Mouse (Mus musculus) heart, postnatal 0 days (tissue): ENCODE measurements at regions not wholly inside any gene's neighbourhood (a gene's known extent, or its start where the extent isn't known, plus 50 kb on each side); places are given as distances from the start of the nearest gene placed in this dataset.

Experiments
- ATAC-seq: fragments of 200-750 bp; cut with Nextera tagmentation; 2 replicates; pipeline ENCODE4 v1.8.0; 2017; ENCODE audit warnings: low read depth, moderate number of reproducible peaks, moderate library complexity; ENCODE audit not compliant: insufficient read depth
- DNase-seq: peaks from one replicate; pipeline ENCODE4 v3.0.0-alpha.2; 2016; ENCODE audit warnings: low spot score
- H3K27ac ChIP-seq: fragments of 300-500 bp; sonication (generic); 2 replicates; pipeline ENCODE4 v1.5.1; 2014; ENCODE audit warnings: low read depth, mild to moderate bottlenecking
- H3K27me3 ChIP-seq: fragments of 300-500 bp; sonication (generic); 2 replicates; pipeline ENCODE4 v1.6.1; 2014; ENCODE audit warnings: low read length, mixed read lengths; ENCODE audit not compliant: control insufficient read depth, insufficient read depth
- H3K36me3 ChIP-seq: fragments of 300-500 bp; sonication (generic); replicated peaks from 2 replicates; pipeline ENCODE4 v1.6.1; 2014; ENCODE audit warnings: low read length, mixed read lengths; ENCODE audit not compliant: control insufficient read depth, insufficient read depth
- H3K4me1 ChIP-seq: fragments of 300-500 bp; sonication (generic); 2 replicates; pipeline ENCODE4 v1.6.1; 2014; ENCODE audit warnings: antibody characterized with exemption; ENCODE audit not compliant: control insufficient read depth, insufficient read depth
- H3K4me2 ChIP-seq: fragments of 300-500 bp; sonication (generic); 2 replicates; pipeline ENCODE4 v1.6.1; 2014; ENCODE audit warnings: low read depth, mild to moderate bottlenecking, low read length, moderate library complexity
- H3K4me3 ChIP-seq: fragments of 300-500 bp; sonication (generic); 2 replicates; pipeline ENCODE4 v1.5.1; 2014; ENCODE audit warnings: low read depth, low read length
- H3K9ac ChIP-seq: fragments of 300-500 bp; sonication (generic); replicated peaks from 2 replicates; pipeline ENCODE4 v1.6.1; 2014; ENCODE audit warnings: low read depth, low read length, mixed read lengths
- H3K9me3 ChIP-seq: fragments of 300-500 bp; sonication (generic); replicated peaks from 2 replicates; pipeline ENCODE4 v1.6.1; 2016; ENCODE audit warnings: low read length; ENCODE audit not compliant: control insufficient read depth
- CTCF ChIP-seq: IDR thresholded peaks from 2 replicates; pipeline ENCODE4 v1.5.1; 2016; ENCODE audit warnings: antibody characterized with exemption, control low read depth, low read depth
- EP300 ChIP-seq: IDR thresholded peaks from 2 replicates; pipeline ENCODE4 v1.6.1; 2016; ENCODE audit warnings: antibody characterized with exemption, low read depth
- WGBS: fragments of 180-500 bp; shearing (Covaris S2); extraction: QIAGEN DNeasy Blood & Tissue Kit; methylation state at CpG from one replicate; pipeline ENCODE4 v1.1.7; 2014; 5-methylcytosine and 5-hydroxymethylcytosine counted together

DNA sequence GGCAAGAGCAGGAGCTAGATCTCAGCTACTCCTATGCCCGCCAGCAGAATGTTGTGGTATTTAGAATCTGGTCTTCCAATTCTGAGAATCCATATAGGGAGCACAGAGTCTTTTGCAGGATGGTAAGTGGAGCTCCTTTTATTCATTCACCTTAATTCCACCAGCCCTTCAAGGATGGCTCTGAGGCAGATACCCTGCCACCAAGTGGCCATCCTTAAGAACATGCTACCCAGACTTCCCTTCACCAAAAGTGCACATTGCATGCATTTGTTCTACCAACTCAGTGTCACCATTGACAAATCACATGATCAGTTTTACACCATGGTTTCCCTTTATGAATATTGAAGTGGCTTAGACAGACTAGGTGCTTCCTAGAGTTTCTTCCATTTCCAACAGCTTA, 186.1 kb upstream of the Cd180 start:
- Histone ChIP-seq H3K9ac (no peak overlapping the region), H3K27ac (no peak overlapping the region), H3K36me3 (no peaks in the 10 kb centered on the region), H3K27me3 (no peaks in the 10 kb centered on the region), H3K4me3 (no peak overlapping the region), H3K9me3 (no peaks in the 10 kb centered on the region), H3K4me1 (no peaks in the 10 kb centered on the region), H3K4me2 (no peak overlapping the region)
- no peak for TF ChIP-seq EP300
- TF ChIP-seq CTCF, result peak; percentile 46
- no peak for DNase-seq
- ATAC-seq, result no peak
- WGBS, result 69% methylated on average over 1 of the region's 1 CpGs

DNA sequence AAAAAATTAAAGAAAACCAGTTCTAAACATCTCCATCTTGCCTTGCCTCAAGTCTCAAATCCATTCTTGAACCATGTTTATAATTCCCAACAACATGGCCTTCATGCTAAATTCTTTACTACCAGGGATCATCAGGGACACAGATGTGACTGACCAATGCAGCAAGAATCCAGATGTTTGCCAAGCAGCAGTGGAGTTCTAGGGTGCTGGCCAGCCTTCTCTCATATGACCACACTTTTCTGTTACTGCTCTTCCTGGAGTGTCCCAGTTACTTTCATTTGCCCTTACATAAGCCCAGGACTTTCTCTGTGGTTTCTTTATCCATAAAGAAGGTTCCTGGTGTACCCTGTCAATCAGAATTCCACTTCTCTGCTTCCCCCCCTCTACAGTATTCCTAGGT, 185.4 kb upstream of the Cd180 start:
- DNase-seq, result no peak
- no peak for ATAC-seq
- TF ChIP-seq EP300 (no peak), CTCF (no peak)
- Histone ChIP-seq H3K4me1 (no peaks in the 10 kb centered on the region), H3K9ac (no peak overlapping the region), H3K27ac (no peak overlapping the region), H3K27me3 (no peaks in the 10 kb centered on the region), H3K36me3 (no peaks in the 10 kb centered on the region), H3K4me3 (no peak overlapping the region), H3K4me2 (no peak overlapping the region), H3K9me3 (no peaks in the 10 kb centered on the region)

DNA sequence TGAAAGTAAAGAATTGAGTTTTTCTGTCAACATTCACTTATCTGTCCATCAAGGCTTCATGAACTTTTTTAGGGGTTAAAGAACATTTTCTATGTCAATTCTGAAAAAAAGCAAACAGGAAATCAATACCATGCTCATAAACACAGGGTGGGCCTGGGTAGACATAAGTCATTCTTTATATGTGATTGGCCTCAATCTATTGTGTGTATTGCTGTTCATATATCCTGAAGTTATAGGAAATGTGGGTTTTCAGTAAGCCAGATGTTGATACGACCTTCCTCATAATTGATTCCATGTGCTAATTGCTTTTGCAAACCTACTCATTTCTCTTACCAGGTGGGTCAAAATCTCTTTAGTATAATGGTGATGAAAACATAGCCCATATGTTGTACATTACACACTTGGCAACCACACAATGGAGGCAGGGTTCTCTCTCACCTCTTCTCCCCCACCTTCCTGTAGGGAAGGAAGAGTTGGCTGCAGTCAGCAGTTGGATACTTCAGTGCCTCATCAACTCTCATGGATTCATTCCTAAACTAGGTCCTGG, 182.6 kb upstream of the Cd180 start:
- Histone ChIP-seq H3K4me1 (no peaks in the 10 kb centered on the region), H3K27ac (no peak overlapping the region), H3K27me3 (no peaks in the 10 kb centered on the region), H3K9me3 (no peaks in the 10 kb centered on the region), H3K9ac (no peak overlapping the region), H3K36me3 (no peaks in the 10 kb centered on the region), H3K4me2 (no peak overlapping the region), H3K4me3 (no peak overlapping the region)
- ATAC-seq (no peak), DNase-seq (no peak)
- WGBS, result 84% methylated on average over 1 of the region's 1 CpGs
- TF ChIP-seq EP300, result no peak
- no peak for TF ChIP-seq CTCF

DNA sequence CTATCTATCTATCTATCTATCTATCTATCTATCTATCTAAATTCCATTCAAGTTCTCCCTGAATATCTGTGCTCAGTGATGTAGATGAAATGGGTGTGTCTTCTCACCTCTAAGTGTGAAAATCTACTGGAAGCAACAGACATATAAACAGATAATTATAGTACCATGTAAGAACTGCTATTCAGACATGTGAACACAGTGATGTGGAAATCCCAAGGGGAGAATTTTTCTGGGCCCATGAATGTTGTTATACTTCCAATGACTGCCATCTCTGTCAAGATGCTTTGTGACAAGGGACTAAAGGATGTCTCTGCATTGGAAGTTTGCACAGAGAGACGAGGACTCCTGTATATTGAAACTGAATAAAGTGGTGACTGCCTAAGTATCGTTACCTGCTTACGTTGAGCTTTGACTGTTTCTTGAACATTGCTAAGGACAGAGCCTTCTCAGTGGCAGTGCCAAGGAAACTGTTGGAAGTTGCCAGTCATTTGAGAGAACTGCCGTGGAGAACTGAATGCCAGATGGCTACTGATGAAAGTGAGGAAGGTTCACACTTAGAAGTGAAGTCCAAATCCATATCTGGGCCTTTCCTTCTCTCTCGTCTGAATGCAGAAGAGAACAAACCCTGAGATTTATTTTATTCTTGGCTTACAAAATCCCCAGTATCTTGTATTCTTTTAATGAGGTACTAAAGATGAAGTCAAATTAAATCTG, 175.0 kb upstream of the Cd180 start:
- 76% methylated on average over 5 of the region's 5 CpGs for WGBS
- TF ChIP-seq CTCF, result no peak
- no peak for TF ChIP-seq EP300
- Histone ChIP-seq H3K36me3 (no peaks in the 10 kb centered on the region), H3K9ac (no peak overlapping the region), H3K4me2 (no peak overlapping the region), H3K27ac (no peak overlapping the region), H3K4me3 (no peak overlapping the region), H3K9me3 (no peaks in the 10 kb centered on the region), H3K27me3 (no peaks in the 10 kb centered on the region), H3K4me1 (0 out of 2 replicates have a peak, but pooled peaks cover 10% of the 10 kb centered on the region)
- DNase-seq (no peak), ATAC-seq (no peak)

DNA sequence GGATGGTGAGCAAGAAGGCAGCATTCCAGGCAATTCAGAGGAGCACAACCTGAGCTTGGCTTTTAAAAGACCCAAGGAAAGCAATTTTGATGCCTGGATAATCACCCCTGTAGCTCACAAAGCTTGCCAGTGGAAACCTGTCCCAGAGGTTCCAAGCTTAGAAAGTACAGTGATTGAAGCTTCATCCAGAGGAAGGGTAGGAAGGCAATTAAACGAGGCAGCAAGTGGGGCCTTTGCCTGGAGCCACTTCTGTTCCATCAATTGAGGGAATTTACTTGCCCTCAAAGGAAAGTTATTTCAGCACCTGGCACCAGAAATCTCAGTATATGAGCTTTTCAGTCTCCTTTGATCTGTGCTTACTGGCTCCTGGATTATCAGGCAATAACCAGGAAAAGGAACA, 171.9 kb upstream of the Cd180 start:
- H3K27me3 ChIP-seq, result no peaks in the 10 kb centered on the region
- 0 out of 2 replicates have a peak, but pooled peaks cover 14% of the 10 kb centered on the region for H3K4me1 ChIP-seq
- TF ChIP-seq EP300 (no peak), CTCF (no peak)
- no peaks in the 10 kb centered on the region for H3K36me3 ChIP-seq
- no peak for DNase-seq
- ATAC-seq, result no peak
- H3K9me3 ChIP-seq, result no peaks in the 10 kb centered on the region
- H3K4me3 ChIP-seq, result no peak overlapping the region
- H3K27ac ChIP-seq, result peak overlapping the region; percentile 12; the same call in 1 of the 2 replicates
- no peak overlapping the region for H3K4me2 ChIP-seq
- no peak overlapping the region for H3K9ac ChIP-seq
- WGBS, result 38% methylated on average over 1 of the region's 1 CpGs

DNA sequence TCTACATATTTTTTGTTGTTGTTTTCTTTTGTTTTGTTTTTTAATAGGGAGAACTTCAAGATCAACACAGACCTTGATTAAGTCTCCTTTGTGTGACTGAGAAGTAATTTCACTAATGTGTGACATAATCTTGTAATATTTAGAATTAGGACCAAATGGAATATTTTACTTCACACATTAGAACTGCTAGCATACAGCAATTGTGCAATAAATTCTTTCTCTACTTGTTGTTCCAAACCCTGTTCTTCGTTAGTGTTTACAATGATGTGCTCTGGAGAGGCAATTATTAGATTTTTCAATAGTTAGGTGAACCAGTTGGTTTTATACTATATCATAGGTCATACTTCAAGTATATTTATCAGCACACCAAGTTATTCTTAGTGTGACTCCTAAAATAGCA, 171.3 kb upstream of the Cd180 start:
- Histone ChIP-seq H3K27ac (no peak overlapping the region; the same call in 1 of the 2 replicates), H3K27me3 (no peaks in the 10 kb centered on the region), H3K4me1 (0 out of 2 replicates have a peak, but pooled peaks cover 18% of the 10 kb centered on the region), H3K4me2 (no peak overlapping the region), H3K9me3 (no peaks in the 10 kb centered on the region), H3K36me3 (no peaks in the 10 kb centered on the region), H3K4me3 (no peak overlapping the region), H3K9ac (no peak overlapping the region)
- ATAC-seq (no peak), DNase-seq (no peak)
- TF ChIP-seq EP300, result no peak
- no peak for TF ChIP-seq CTCF
- WGBS, result 64% methylated on average over 1 of the region's 1 CpGs
